Mouse (Mus musculus) lung, embryonic 15.5 days (tissue): ENCODE results near the gene Setx. TPM values are rescaled to one million over a fixed set of nuclear protein-coding genes. Genes with fewer than 3 reads are reported as not detected.

Experiments used
- ATAC-seq: fragments of 200-750 bp; cut with Nextera tagmentation; 2 replicates; pipeline ENCODE4 v1.8.0; 2017; ENCODE audit warnings: moderate number of reproducible peaks, borderline replicate concordance; ENCODE audit not compliant: low FRiP score, low TSS enrichment; ENCODE audit errors: extremely low read depth
- H3K27ac ChIP-seq: fragments of 300-500 bp; sonication (generic); 2 replicates; pipeline ENCODE4 v1.5.1; 2015; ENCODE audit warnings: moderate library complexity, mild to moderate bottlenecking, inconsistent platforms
- H3K27me3 ChIP-seq: fragments of 300-500 bp; sonication (generic); 2 replicates; pipeline ENCODE4 v1.6.1; 2015; ENCODE audit warnings: inconsistent platforms
- H3K36me3 ChIP-seq: fragments of 300-500 bp; sonication (generic); 2 replicates; pipeline ENCODE4 v1.6.1; 2015; ENCODE audit warnings: inconsistent platforms
- H3K4me1 ChIP-seq: fragments of 300-500 bp; sonication (generic); 2 replicates; pipeline ENCODE4 v1.6.1; 2015; ENCODE audit warnings: inconsistent platforms
- H3K4me2 ChIP-seq: fragments of 300-500 bp; sonication (generic); 2 replicates; pipeline ENCODE4 v1.6.1; 2015; ENCODE audit warnings: inconsistent platforms, mild to moderate bottlenecking, moderate library complexity
- H3K4me3 ChIP-seq: fragments of 300-500 bp; sonication (generic); 2 replicates; pipeline ENCODE4 v1.5.1; 2015; ENCODE audit warnings: mild to moderate bottlenecking, inconsistent platforms
- H3K9ac ChIP-seq: fragments of 300-500 bp; sonication (generic); 2 replicates; pipeline ENCODE4 v1.6.1; 2015; ENCODE audit warnings: inconsistent platforms
- H3K9me3 ChIP-seq: fragments of 300-500 bp; sonication (generic); 2 replicates; pipeline ENCODE4 v1.6.1; 2016; ENCODE audit warnings: inconsistent platforms
- WGBS: fragments of 180-500 bp; shearing (Covaris S2); methylation state at CpG from one replicate; pipeline ENCODE4 v1.1.7; 2015; 5-methylcytosine and 5-hydroxymethylcytosine counted together
- polyA plus RNA-seq: library from polyadenylated mRNA; unstranded; fragments of >200 nt; fragmentation: Nextera tagmentation; extraction: Ambion mirVana; gene quantifications from 2 replicates; pipeline ENCODE4 v1.2.1, GENCODE M21; 2015

Setx gene
- polyA plus RNA-seq, 1 experiment from 2014 or later: 13.6 TPM

- Histone ChIP-seq H3K4me3 (no peak overlapping the region), H3K27ac (no peak overlapping the region), H3K36me3 (peaks cover 75% of the 10 kb centered on the region), H3K4me1 (no peaks in the 10 kb centered on the region), H3K9me3 (no peaks in the 10 kb centered on the region), H3K27me3 (no peaks in the 10 kb centered on the region), H3K9ac (no peak overlapping the region), H3K4me2 (no peak overlapping the region)
- 66% methylated on average over 3 of the region's 3 CpGs for WGBS
- ATAC-seq: no peak
Measured at GRCm38 (mm10) chr2:29174887-29175286, 50.9 kb downstream of the Setx start.

GRCm38 (mm10) chr2:29179810-29180209 is 55.8 kb downstream of the Setx start:
- Histone ChIP-seq H3K4me2 (no peak overlapping the region), H3K36me3 (peaks cover 47% of the 10 kb centered on the region), H3K9me3 (no peaks in the 10 kb centered on the region), H3K27me3 (no peaks in the 10 kb centered on the region), H3K4me3 (no peak overlapping the region), H3K4me1 (no peaks in the 10 kb centered on the region), H3K27ac (no peak overlapping the region), H3K9ac (no peak overlapping the region)
- no peak for ATAC-seq
- WGBS: 86% methylated on average over 4 of the region's 4 CpGs

DNA sequence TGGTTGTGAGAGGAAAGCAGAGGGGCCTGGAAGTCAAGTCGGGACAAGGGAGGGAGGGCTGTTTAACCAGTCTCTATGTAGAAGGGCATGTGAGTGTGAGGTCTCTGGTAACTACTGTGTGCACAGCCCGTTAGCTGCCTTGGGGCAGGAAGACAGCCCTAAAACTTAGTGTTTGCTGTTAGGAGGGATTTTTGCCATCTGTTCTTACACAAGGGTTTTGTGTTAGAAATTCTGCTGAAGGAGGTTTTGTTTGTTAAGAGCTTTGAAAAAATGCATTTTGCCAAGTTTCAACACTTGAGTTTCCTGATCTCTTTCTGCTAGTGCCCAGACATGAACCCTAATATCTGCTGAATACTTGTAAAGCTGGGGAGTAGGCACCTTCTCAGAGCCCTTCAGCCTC is 57.1 kb downstream of the Setx start:
- Histone ChIP-seq H3K4me1 (no peaks in the 10 kb centered on the region), H3K9ac (no peak overlapping the region), H3K36me3 (peaks cover 37% of the 10 kb centered on the region), H3K9me3 (no peaks in the 10 kb centered on the region), H3K27ac (no peak overlapping the region), H3K27me3 (no peaks in the 10 kb centered on the region), H3K4me3 (no peak overlapping the region), H3K4me2 (no peak overlapping the region)
- ATAC-seq: no peak
- WGBS: 85% methylated on average over 2 of the region's 2 CpGs

- 54% methylated on average over 6 of the region's 6 CpGs for WGBS
- no peaks in the 10 kb centered on the region for H3K9me3 ChIP-seq
- H3K27me3 ChIP-seq: no peaks in the 10 kb centered on the region
- H3K4me3 ChIP-seq: no peak overlapping the region
- ATAC-seq: no peak
- H3K4me1 ChIP-seq: no peaks in the 10 kb centered on the region
- no peak overlapping the region for H3K9ac ChIP-seq
- no peak overlapping the region for H3K27ac ChIP-seq
- peaks cover 22% of the 10 kb centered on the region for H3K36me3 ChIP-seq
- no peak overlapping the region for H3K4me2 ChIP-seq
Measured at GRCm38 (mm10) chr2:29183266-29183924, 59.4 kb downstream of the Setx start.

DNA sequence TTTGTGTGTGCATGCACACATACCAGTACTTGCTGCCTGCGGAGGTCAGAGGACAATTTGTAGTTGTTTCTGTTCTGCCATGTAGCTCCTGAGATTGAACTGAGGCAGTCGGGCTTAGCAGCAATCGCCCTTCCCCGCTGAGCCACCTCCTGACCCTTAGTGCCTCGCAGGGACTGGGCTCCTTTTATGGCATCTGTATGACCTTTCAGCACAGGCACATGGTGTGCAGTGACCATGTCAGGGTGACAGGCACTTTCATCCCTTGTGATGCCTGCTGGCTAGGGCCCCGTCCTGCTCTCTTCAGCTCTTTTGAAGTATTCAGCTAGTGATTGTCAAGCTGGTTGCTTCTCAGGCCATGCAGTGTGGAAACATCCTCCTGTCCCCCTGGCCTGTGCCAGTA is 62.2 kb downstream of the Setx start:
- H3K9ac ChIP-seq: no peak overlapping the region
- ATAC-seq: no peak
- H3K9me3 ChIP-seq: no peaks in the 10 kb centered on the region
- 68% methylated on average over 6 of the region's 6 CpGs for WGBS
- H3K27me3 ChIP-seq: no peaks in the 10 kb centered on the region
- no peaks in the 10 kb centered on the region; the same call in 1 of the 2 replicates for H3K36me3 ChIP-seq
- H3K4me2 ChIP-seq: no peak overlapping the region
- H3K4me1 ChIP-seq: no peaks in the 10 kb centered on the region
- H3K4me3 ChIP-seq: no peak overlapping the region
- no peak overlapping the region for H3K27ac ChIP-seq

DNA sequence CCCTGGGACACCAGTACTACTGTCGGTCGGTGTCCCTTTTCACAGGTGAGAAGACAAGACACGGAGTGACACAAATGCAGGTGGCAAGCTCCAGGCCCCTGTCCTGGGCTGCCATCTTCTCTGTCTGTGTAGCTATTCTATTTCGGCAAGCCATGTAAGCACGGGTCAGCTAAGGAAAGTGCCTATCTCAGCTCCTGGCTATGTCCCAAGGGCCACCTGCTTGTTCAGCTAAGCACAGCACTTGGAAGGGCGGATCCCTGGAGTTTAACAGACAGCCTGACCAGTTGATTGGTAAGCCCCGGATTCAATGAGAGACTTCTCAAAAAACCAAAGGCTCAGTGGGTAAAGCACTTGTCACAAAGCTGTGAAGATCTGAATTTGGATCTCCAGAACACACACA is 66.4 kb downstream of the Setx start:
- 79% methylated on average over 7 of the region's 7 CpGs for WGBS
- no peak overlapping the region for H3K9ac ChIP-seq
- H3K36me3 ChIP-seq: no peaks in the 10 kb centered on the region
- H3K4me1 ChIP-seq: peaks cover 12% of the 10 kb centered on the region
- no peak overlapping the region for H3K27ac ChIP-seq
- H3K4me3 ChIP-seq: no peak overlapping the region
- H3K9me3 ChIP-seq: no peaks in the 10 kb centered on the region
- H3K27me3 ChIP-seq: peaks cover 9% of the 10 kb centered on the region
- ATAC-seq: no peak
- H3K4me2 ChIP-seq: no peak overlapping the region

DNA sequence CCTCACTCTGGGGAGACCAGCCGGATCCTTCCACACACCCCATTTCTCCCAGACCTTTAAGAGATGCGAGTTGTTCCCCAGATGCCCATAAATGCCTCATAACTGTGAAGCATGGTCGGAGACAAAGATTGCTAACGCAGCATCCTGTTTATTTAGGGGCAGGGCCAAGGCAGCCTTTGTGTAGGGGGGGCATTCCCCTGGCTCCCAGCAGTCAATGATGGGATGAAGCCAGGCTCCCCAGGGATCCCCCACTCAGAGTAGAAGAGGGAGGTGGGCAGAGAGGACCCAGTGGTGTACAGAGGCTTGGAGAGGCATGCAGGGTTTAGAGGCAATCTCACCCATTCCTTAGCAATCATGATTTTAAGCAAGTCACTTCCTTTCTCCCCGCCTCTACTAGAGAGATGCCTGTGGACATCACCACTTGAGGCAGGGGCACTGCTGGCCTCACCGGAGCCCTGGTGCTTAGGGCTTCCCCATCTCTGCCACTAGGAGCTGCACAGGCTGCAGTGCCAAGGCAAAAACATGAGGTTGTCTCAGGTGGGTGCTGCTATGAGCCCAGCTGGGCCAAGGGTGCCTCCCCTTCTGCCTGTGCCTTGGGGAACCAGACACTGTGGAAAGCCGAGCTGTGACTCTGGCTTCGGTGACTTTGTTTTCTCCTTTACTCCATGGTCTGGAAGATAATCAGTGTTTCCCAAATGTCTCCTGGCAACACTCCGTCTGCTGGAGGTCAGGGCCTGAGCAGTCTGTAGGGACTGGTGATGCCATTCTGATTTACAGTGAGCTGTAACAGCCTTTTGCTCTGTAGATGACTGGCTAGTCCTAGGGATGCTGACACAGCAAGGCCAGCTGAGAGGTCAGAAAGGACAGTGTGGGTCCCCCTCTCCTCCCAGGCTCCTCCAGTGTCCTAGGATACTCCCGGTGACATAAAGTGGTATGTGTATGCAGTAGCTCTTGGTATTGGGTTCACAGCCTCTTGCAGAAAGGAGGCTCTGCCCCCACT is 67.5 kb downstream of the Setx start:
- Histone ChIP-seq H3K4me2 (no peak overlapping the region), H3K9ac (no peak overlapping the region), H3K4me1 (peaks cover 13% of the 10 kb centered on the region), H3K27ac (no peak overlapping the region), H3K27me3 (peaks cover 20% of the 10 kb centered on the region), H3K9me3 (no peaks in the 10 kb centered on the region), H3K36me3 (no peaks in the 10 kb centered on the region), H3K4me3 (no peak overlapping the region)
- ATAC-seq: no peak
- WGBS: 65% methylated on average over 10 of the region's 10 CpGs

DNA sequence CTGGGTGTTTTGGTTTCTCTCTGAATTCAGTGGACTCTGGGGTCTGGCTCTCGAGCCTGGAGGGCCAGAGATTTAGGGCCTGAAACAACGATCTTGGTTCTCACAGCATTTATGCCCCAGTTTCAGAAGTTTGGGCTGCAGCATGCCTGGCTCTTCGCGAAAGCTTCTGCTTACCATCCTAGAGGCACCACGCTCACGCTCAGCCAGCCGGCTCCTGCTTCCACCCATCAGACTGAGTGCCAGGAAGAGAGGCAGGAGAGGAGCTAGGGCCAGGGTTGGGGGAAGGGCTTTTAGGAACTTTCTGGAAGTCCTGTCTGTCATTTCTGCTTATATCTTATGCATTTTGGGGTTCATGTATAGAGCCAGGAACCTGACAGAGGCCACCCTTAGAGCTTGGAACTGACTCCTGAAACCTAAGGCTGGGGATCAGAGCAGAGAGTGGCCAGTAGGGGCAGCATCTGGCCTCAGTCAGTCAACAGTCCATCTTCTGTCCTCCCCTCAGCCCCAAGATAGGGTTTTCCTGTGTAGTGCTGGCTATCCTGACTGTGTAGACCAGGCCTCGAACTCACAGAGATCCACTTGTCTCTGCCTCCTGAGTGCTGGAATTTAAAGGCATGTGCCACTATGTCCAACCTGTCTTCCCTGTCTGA is 68.8 kb downstream of the Setx start:
- no peak for ATAC-seq
- H3K4me3 ChIP-seq: no peak overlapping the region
- 84% methylated on average over 8 of the region's 8 CpGs for whole genome bisulfite sequencing
- no peaks in the 10 kb centered on the region for H3K9me3 ChIP-seq
- no peak overlapping the region for H3K9ac ChIP-seq
- H3K27me3 ChIP-seq: peaks cover 30% of the 10 kb centered on the region
- H3K4me1 ChIP-seq: peaks cover 13% of the 10 kb centered on the region
- no peak overlapping the region for H3K4me2 ChIP-seq
- no peak overlapping the region for H3K27ac ChIP-seq
- H3K36me3 ChIP-seq: no peaks in the 10 kb centered on the region

DNA sequence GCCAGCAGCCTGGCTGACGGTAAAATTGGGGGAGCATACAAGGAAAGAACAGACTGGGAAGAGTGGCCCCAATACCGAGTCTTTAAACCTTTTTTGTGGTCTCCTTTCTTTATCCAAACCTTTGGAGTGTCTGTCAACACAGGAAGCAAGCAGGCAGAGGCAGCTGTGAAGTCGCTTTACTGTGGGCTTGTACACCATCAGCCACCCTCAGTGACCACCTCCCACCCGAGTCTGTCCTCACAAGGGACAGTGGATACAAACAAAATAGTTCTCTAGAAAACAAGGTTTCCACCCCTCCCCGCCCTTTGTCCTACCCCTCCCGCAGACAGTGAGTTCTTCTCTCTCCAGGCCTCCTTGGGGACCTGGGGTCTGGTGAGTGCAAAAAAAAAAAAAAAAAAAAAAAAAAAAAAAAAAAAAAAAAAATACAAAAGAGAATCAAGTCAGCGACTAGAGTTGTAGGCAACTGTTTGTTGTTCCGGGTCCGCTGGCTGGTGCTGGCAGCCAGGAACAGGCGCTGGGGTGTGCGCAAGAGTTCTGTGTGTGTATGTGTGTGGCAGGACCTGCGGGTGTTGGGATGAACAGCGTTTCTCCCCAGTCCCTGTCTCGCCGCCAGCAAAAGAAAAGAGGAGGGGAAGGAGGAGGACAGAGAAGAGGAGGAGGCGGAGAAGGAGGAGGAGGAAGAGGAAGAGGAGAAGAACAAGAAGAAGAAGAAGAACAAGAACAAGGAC is 70.0 kb downstream of the Setx start:
- no peaks in the 10 kb centered on the region for H3K36me3 ChIP-seq

DNA sequence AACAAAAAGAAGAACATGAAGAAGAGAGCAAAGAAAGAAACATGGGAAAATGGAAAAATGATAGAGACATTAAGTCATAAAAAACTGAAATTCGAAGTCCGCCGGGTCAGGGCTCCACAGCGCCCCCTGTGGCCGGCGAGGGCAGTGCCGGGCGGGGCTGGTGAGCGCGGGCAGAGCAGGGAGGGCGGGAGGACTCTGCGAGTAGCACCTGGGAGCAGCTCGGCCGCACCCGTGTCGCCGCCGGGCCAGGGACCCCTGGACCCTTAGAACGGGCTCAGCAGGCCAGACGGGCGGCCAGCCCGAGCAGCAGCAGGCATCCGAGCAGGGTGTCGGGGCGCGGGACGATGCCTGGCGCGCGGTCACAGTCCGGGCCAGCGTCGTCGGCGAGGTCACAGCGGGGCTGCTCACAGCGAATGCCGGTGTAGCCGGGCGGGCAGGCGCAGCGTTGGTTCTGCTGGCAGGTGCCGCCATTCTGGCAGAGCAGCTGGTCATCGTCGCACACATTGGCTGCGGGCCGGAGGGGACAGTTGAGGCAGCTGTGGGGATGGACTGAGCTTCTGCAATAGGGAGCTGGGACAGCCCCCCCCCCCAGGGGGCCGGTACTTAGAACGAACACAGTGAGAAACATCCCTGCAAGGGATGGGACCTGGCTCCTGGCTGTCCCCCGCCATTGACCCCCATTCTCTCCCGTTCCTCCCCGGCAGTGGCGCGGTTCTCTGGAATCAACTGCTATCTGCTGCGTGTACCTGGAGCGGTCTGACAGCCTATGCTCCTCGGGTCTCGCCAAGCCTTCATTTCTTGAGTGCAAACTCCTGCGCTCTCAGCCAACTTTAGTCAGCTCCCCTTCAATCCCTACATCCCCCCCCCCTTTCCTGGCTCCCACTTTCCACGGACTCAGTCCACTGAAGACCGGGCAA is 70.8 kb downstream of the Setx start:
- H3K4me1 ChIP-seq: peaks cover 13% of the 10 kb centered on the region
- no peaks in the 10 kb centered on the region for H3K36me3 ChIP-seq
- peak; percentile 47; the same call in 1 of the 2 replicates for ATAC-seq
- H3K4me3 ChIP-seq: peak overlapping the region; percentile 42
- H3K9ac ChIP-seq: peak overlapping the region; percentile 41
- under 1% methylated on average over 61 of the region's 61 CpGs for WGBS
- H3K27ac ChIP-seq: no peak overlapping the region
- no peaks in the 10 kb centered on the region for H3K9me3 ChIP-seq
- H3K4me2 ChIP-seq: peak overlapping the region; percentile 96
- peaks cover 37% of the 10 kb centered on the region for H3K27me3 ChIP-seq

More for the DNA sequence above, 70.0 kb downstream of the Setx start:
- Histone ChIP-seq H3K4me1 (peaks cover 13% of the 10 kb centered on the region), H3K27me3 (peaks cover 36% of the 10 kb centered on the region), H3K9ac (no peak overlapping the region), H3K9me3 (no peaks in the 10 kb centered on the region), H3K4me2 (peak overlapping the region; percentile 96), H3K4me3 (peak overlapping the region; percentile 42), H3K27ac (no peak overlapping the region)
- 19% methylated on average over 16 of the region's 16 CpGs for WGBS
- ATAC-seq: no peak
